Mouse (Mus musculus) midbrain, embryonic 14.5 days (tissue): Measurements from ENCODE around the gene Abhd17a. TPM values are rescaled to one million over a fixed set of nuclear protein-coding genes. Genes with fewer than 3 reads are reported as not detected.

Source experiments
- ATAC-seq: fragments of 200-750 bp; cut with Nextera tagmentation; 2 replicates; pipeline ENCODE4 v1.8.0; 2017; ENCODE audit warnings: moderate number of reproducible peaks, moderate library complexity; ENCODE audit not compliant: low FRiP score, low TSS enrichment
- DNase-seq: peaks from one replicate; pipeline ENCODE4 v3.0.0-alpha.2; 2015
- H3K27ac ChIP-seq: fragments of 300-500 bp; sonication (generic); replicated peaks from 2 replicates; pipeline ENCODE4 v1.5.1; 2014; ENCODE audit warnings: mild to moderate bottlenecking, low read depth, low read length, moderate library complexity
- H3K27me3 ChIP-seq: fragments of 300-500 bp; sonication (generic); 2 replicates; pipeline ENCODE4 v1.6.1; 2014; ENCODE audit warnings: low read length, control low read depth, mixed read lengths; ENCODE audit not compliant: control insufficient read depth, insufficient read depth
- H3K36me3 ChIP-seq: fragments of 300-500 bp; sonication (generic); 2 replicates; pipeline ENCODE4 v1.6.1; 2014; ENCODE audit warnings: low read length, control low read depth; ENCODE audit not compliant: control insufficient read depth, insufficient read depth
- H3K4me1 ChIP-seq: fragments of 300-500 bp; sonication (generic); 2 replicates; pipeline ENCODE4 v1.6.1; 2014; ENCODE audit warnings: mild to moderate bottlenecking, antibody characterized with exemption, low read length, control low read depth; ENCODE audit not compliant: control insufficient read depth, insufficient read depth
- H3K4me2 ChIP-seq: fragments of 300-500 bp; sonication (generic); 2 replicates; pipeline ENCODE4 v1.6.1; 2014; ENCODE audit warnings: mild to moderate bottlenecking, low read length, moderate library complexity
- H3K4me3 ChIP-seq: fragments of 300-500 bp; sonication (generic); replicated peaks from 2 replicates; pipeline ENCODE4 v1.5.1; 2014; ENCODE audit warnings: low read depth, low read length
- H3K9ac ChIP-seq: fragments of 300-500 bp; sonication (generic); replicated peaks from 2 replicates; pipeline ENCODE4 v1.6.1; 2014; ENCODE audit warnings: mild to moderate bottlenecking, low read length, moderate library complexity
- H3K9me3 ChIP-seq: fragments of 300-500 bp; sonication (generic); 2 replicates; pipeline ENCODE4 v1.6.1; 2016; ENCODE audit warnings: low read length, control low read depth, mixed read lengths; ENCODE audit not compliant: control insufficient read depth
- WGBS: fragments of 180-500 bp; shearing (Covaris S2); extraction: QIAGEN DNeasy Blood & Tissue Kit; methylation state at CpG from one replicate; pipeline ENCODE4 v1.1.7; 2014; 5-methylcytosine and 5-hydroxymethylcytosine counted together
- microRNA-seq: library from miRNA; unstranded; fragments of <30 nt; microRNA quantifications from one replicate; pipeline ENCODE4, GENCODE M21; 2016
- polyA plus RNA-seq: library from polyadenylated mRNA; unstranded; fragments of >200 nt; fragmentation: Nextera tagmentation; extraction: Ambion mirVana; gene quantifications from 2 replicates; pipeline ENCODE4 v1.2.1, GENCODE M21; 2014

The Abhd17a gene
- polyA plus RNA-seq, 1 experiment from 2014 or later, result 128 TPM

DNA sequence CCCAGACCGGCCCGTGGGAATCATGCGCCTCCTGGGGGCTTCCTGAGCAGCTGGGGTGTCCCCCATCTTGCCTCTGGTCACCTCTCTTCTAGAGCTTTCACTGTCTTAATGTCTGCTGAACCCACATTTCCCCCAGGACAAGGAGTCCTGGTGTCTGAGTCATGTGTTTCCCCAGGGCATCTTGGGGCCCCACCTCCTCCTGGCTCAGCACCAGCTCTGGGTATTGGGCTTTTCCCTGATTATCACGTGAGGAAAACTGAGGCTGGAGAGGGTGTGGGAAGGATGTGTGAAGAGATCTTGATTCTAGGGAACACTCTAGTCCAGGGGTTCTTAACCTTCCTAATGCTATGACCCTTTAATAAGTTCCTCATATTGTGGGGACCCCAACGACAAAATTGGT, 52.0 kb downstream of the Abhd17a start:
- no peak for ATAC-seq
- whole genome bisulfite sequencing, result 56% methylated on average over 5 of the region's 5 CpGs
- peaks cover 7% of the 10 kb centered on the region; the same call in 1 of the 2 replicates for H3K27me3 ChIP-seq

DNA sequence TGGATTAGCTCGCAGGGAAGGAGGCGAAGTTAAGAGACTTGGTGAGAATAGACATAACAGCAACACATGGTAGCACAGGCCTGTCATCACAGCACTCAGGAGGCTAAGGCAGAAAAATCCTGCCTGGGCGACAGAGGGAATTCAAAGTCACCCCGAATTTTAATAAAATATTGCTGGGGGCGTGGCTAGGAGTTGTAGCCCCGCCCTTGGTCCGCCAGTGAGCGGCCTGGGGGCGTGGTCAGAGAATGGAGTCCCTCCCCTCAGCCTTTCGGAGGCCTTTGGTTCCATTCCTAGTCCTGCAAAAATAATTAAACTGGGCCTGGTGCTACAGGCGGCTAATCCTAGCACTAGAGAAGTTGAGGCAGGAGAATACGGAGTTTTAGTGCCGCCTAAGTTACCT, 54.4 kb downstream of the Abhd17a start:
- Histone ChIP-seq H3K4me2 (no peak overlapping the region; the same call in 1 of the 2 replicates), H3K36me3 (0 out of 2 replicates have a peak, but pooled peaks cover under 1% of the 10 kb centered on the region), H3K27ac (no peak overlapping the region), H3K9ac (no peak overlapping the region), H3K4me3 (no peak overlapping the region), H3K9me3 (no peaks in the 10 kb centered on the region), H3K4me1 (no peaks in the 10 kb centered on the region), H3K27me3 (peaks cover 7% of the 10 kb centered on the region; the same call in 1 of the 2 replicates)
- no peak for DNase-seq
- no peak for ATAC-seq
- WGBS, result 12% methylated on average over 13 of the region's 13 CpGs

More for the DNA sequence above, 52.0 kb downstream of the Abhd17a start:
- DNase-seq, result no peak
- Histone ChIP-seq H3K9me3 (no peaks in the 10 kb centered on the region), H3K36me3 (peaks cover 25% of the 10 kb centered on the region), H3K4me1 (no peaks in the 10 kb centered on the region), H3K9ac (no peak overlapping the region), H3K4me3 (no peak overlapping the region), H3K27ac (no peak overlapping the region), H3K4me2 (no peak overlapping the region)

DNA sequence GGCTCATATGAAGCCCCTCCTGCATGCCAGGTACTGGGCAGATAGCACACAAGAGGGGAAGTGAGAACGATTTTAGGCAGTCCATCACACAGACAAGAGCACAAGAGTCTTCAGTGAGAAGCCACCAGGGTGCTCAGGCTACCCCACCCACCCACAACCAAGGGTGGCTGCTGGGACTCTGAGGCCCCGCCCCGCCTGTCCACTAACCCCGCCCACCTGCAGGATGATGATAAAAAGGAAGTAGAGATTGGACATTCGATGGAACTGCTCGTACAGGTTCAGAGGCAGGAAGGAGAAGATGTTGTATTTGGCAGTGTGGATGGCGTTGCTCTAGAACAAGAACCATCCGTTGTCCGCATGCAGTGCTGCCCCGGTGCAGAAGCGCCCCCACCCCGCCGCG, 55.1 kb downstream of the Abhd17a start:
- Histone ChIP-seq H3K4me3 (no peak overlapping the region), H3K36me3 (no peaks in the 10 kb centered on the region), H3K4me2 (peak overlapping the region; percentile 6; the same call in 1 of the 2 replicates), H3K27me3 (peaks cover 7% of the 10 kb centered on the region; the same call in 1 of the 2 replicates), H3K9me3 (no peaks in the 10 kb centered on the region), H3K4me1 (no peaks in the 10 kb centered on the region), H3K27ac (no peak overlapping the region), H3K9ac (no peak overlapping the region)
- DNase-seq (no peak), ATAC-seq (no peak)
- WGBS, result 13% methylated on average over 14 of the region's 14 CpGs

DNA sequence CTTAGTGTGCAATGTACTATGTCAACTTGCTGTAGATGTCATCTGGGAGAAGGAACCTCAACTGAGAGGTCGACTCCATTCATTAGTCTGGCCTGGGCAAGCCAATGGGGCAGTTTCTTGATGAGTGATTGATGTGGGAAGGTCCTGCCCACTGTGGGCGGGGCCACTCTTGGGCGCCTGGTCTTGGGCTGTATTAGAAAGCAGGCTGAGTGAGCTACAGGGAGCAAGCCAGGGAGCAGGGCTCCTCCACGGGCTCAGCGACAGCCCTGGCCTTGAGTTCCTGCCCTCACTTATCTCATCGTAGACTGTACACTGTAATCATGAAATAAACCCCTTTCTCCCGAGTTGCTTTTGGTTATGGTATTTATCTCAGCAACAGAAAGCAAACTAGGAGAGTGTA, 56.4 kb downstream of the Abhd17a start:
- no peaks in the 10 kb centered on the region for H3K9me3 ChIP-seq
- 21% methylated on average over 7 of the region's 7 CpGs for WGBS
- H3K4me1 ChIP-seq, result no peaks in the 10 kb centered on the region
- no peaks in the 10 kb centered on the region for H3K36me3 ChIP-seq
- no peak overlapping the region for H3K27ac ChIP-seq
- H3K4me3 ChIP-seq, result no peak overlapping the region
- ATAC-seq (no peak), DNase-seq (peak; percentile 13)
- H3K9ac ChIP-seq, result no peak overlapping the region
- peaks cover 1% of the 10 kb centered on the region; the same call in 1 of the 2 replicates for H3K27me3 ChIP-seq
- H3K4me2 ChIP-seq, result no peak overlapping the region

Small RNAs within 50 kb of the gene (microRNA-seq; reads per million reads assigned to microRNA genes)
- gene Mir6912, result not detected

Other genes starting within 250 kb of the Abhd17a start
- gene Adamtsl5, start 241.9 kb downstream of the Abhd17a start, polyA plus RNA-seq, result 0.26 TPM in 1 of 2 replicates, not detected in the other
- gene Plk5, start 233.9 kb downstream of the Abhd17a start, polyA plus RNA-seq, result 2.9 and 3.2 TPM in 2 replicates
- 17.3 and 28.2 TPM in 2 replicates for gene Mex3d, start 202.7 kb downstream of the Abhd17a start, polyA plus RNA-seq
- 166 and 208 TPM in 2 replicates for gene Mbd3, start 190.8 kb downstream of the Abhd17a start, polyA plus RNA-seq
- gene Uqcr11, start 183.5 kb downstream of the Abhd17a start, polyA plus RNA-seq, result 532 and 742 TPM in 2 replicates
- gene Tcf3, start 156.7 kb downstream of the Abhd17a start, polyA plus RNA-seq, result 49.8 and 60.4 TPM in 2 replicates
- 2.2 and 2.4 TPM in 2 replicates for gene Onecut3, start 95.5 kb downstream of the Abhd17a start, polyA plus RNA-seq
- 0.76 and 0.78 TPM in 2 replicates for gene Atp8b3, start 51.2 kb downstream of the Abhd17a start, polyA plus RNA-seq
- gene Rexo1, start 28.8 kb downstream of the Abhd17a start, polyA plus RNA-seq, result 31.7 and 34.2 TPM in 2 replicates
- 4.9 and 5.0 TPM in 2 replicates for gene Klf16, start 13.0 kb downstream of the Abhd17a start, polyA plus RNA-seq
- 62.1 and 67.6 TPM in 2 replicates for gene Scamp4, start 12.5 kb upstream of the Abhd17a start, polyA plus RNA-seq
- 4.9 and 5.0 TPM in 2 replicates for gene Adat3, start 12.5 kb upstream of the Abhd17a start, polyA plus RNA-seq
- gene Gm49322, start 15.7 kb upstream of the Abhd17a start, polyA plus RNA-seq, result 2.5 and 2.6 TPM in 2 replicates
- 74.1 and 98.5 TPM in 2 replicates for gene Csnk1g2, start 32.5 kb upstream of the Abhd17a start, polyA plus RNA-seq
- gene Btbd2, start 66.7 kb upstream of the Abhd17a start, polyA plus RNA-seq, result 80.1 and 88.8 TPM in 2 replicates
- gene Mknk2, start 87.8 kb upstream of the Abhd17a start, polyA plus RNA-seq, result 46.7 and 54.2 TPM in 2 replicates
- 45.2 and 47.3 TPM in 2 replicates for gene Mob3a, start 111.6 kb upstream of the Abhd17a start, polyA plus RNA-seq
- gene Izumo4, start 111.8 kb upstream of the Abhd17a start, polyA plus RNA-seq, result 22.4 and 25.1 TPM in 2 replicates
- gene Ap3d1, start 151.9 kb upstream of the Abhd17a start, polyA plus RNA-seq, result 106 and 116 TPM in 2 replicates
- gene Dot1l, start 164.9 kb upstream of the Abhd17a start, polyA plus RNA-seq, result 23.4 and 27.9 TPM in 2 replicates
- gene Sf3a2, start 207.9 kb upstream of the Abhd17a start, polyA plus RNA-seq, result 57.2 and 75.1 TPM in 2 replicates
- 107 and 116 TPM in 2 replicates for gene Plekhj1, start 208.3 kb upstream of the Abhd17a start, polyA plus RNA-seq
- gene Amh, start 214.9 kb upstream of the Abhd17a start, polyA plus RNA-seq, result 0.12 TPM in 1 of 2 replicates, not detected in the other
- 0.23 and 0.30 TPM in 2 replicates for gene Jsrp1, start 223.2 kb upstream of the Abhd17a start, polyA plus RNA-seq
- 1,218 and 1,334 TPM in 2 replicates for gene Oaz1, start 236.3 kb upstream of the Abhd17a start, polyA plus RNA-seq